Mouse (Mus musculus) CD4-positive, CD25-positive, alpha-beta regulatory T cell, adult 4 months (primary cell): ENCODE data around the gene Sppl3. TPM values are rescaled to one million over a fixed set of nuclear protein-coding genes. Genes with fewer than 3 reads are reported as not detected.

Source experiments
- ATAC-seq: one replicate; pipeline ENCODE4 v1.8.0; 2017
- polyA plus RNA-seq, 2 experiments: library from polyadenylated mRNA; unstranded; fragments of 100-300 nt; shearing (Covaris generic); gene quantifications; one replicate each; pipeline ENCODE4 v1.2.1; 2017

The Sppl3 gene
- polyA plus RNA-seq = 10 to 100 TPM; 10.2 to 14.2 TPM

DNA sequence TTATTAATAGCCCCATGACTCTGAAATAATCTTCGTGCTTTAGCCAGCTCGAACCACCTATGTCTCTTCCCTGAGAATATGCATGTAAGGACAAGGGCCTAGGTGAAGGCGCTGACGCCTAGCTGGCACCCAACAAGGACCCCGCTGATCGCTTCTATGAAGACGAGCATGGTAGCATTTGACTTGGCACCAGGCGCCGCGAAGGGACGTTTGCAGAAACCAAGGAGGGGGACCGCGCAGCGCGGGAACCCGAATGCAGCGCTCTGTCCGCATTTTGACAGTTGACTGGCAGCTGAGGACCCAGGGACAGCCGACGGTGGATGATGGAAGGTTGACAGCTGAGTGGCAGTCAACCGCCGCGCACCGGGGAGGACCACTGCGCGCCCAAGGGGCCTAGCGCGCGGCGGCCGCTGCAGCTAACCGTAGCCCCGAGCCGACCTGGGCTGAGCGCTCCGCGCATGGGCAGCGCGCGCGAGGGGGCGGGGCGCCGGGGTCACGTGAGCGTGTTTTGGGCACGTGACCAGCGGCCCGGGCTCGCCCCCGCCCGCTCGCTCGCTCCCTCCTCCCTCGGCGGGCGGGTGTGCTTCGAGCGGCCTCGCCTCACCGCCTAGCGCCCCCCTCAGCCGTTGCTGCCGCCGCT, at the start of gene Sppl3:
Sppl3 (plus strand) TSS at position 561 of the 640 bp plus-strand sequence.
- ATAC-seq = peak; percentile 81

DNA sequence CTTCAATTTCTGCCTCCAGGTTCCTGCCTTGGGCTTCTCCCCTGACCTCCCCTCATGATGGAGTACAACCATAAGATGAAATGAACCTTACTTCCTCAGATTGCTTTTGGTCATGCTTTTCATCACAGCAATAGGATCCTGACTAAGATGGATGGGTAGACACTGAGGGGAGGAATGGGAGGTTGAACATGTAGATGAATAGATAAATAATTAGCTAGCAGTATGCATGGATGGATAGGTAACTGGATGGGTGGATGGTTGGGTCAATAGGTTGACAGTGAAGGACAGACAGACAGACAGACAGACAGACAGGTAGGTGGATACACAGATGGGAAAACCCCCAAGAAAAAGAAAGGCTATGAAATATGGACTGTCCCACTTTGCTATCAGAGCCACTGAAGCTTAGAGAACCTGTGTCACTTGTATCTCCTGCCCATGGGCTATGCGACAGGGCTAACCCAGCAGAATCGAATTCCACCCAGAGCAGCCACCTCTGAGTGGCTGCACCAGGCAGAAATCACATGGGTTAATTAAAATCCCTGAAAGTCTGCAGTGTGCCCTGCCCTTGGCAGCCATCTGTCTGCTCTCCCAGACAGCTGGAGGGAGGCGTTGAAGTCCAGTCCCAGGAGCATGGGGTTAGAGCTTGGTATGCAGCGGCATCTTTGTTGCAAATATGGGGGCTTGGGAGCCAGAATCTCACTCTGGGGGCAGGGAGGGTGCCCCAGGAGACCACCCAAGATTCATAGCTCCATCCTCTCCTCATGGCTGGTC, 49.2 kb upstream of the Sppl3 start:
- no peak for ATAC-seq

DNA sequence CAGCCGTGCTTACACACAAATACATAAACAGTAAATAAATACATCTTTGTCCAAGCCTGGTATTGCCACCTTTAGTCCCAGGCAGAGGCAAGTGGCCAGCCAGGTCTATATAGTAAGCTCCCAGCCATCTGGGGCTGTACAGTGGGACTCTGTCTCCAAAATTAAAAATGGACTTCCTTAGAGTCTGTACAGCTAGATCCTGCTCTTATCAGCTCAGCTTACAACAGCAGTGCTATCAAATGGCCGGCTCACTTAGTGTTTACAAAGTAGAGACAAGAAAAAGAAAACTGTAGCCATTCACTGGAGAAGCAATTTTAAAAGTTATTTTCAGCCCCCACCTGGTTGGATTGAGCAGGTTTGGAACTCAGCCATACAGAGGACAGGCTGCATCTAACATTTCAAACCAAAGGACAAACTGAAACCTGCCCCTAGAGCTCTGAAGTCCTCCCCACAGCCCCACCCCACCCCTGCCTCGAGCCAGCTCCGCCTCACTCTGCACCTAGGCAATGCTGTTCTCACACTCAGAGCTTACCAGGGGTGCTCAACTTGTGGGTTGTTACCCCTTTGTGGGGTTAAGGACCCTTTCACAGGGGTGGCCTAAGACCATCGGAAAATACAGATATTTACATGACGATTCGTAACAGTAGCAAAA, 46.5 kb upstream of the Sppl3 start:
- ATAC-seq = no peak

DNA sequence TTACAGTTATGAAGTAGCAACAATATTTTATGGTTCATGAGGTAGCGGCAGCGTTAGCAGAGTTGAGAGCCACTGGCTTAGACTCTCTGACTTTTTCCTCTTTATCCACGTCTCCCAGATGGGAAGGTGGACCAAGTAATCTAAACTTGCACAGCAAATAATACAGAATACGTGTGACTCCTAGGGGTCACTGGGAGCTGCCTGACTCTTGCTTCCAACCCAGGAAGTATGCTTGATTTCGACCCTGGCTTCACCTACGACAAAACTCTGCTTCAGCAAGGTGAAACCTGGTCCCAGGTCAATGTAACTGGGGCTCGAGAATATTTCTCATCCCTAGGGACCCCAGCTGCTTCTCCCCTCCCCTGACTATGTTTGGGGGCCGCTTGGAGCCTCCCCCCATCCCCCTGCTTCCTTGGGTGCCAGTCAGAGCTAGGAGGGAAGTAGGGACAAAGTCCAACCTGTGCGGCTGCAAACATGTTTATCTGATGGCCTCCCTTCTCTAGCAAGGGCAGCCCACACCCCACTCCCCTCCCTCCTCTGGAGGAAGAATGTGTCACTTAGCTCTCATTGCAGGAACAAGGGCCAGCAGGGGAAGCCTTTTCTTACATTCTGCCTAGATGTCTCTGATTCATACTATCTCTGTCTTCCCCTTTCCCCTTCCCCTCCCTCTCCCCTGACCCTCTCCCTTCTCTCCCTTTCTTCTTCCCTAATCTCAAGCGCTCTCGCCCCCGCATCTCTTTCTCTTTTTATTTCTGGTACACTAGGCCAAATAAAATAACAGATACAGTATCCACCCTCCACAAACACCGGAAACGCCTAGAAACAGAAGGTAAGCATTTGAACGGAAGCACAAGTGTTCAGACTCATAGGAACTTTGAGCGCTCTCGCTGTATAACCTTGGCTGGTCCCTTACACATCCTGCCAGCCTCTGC, 45.7 kb upstream of the Sppl3 start:
- no peak for ATAC-seq

DNA sequence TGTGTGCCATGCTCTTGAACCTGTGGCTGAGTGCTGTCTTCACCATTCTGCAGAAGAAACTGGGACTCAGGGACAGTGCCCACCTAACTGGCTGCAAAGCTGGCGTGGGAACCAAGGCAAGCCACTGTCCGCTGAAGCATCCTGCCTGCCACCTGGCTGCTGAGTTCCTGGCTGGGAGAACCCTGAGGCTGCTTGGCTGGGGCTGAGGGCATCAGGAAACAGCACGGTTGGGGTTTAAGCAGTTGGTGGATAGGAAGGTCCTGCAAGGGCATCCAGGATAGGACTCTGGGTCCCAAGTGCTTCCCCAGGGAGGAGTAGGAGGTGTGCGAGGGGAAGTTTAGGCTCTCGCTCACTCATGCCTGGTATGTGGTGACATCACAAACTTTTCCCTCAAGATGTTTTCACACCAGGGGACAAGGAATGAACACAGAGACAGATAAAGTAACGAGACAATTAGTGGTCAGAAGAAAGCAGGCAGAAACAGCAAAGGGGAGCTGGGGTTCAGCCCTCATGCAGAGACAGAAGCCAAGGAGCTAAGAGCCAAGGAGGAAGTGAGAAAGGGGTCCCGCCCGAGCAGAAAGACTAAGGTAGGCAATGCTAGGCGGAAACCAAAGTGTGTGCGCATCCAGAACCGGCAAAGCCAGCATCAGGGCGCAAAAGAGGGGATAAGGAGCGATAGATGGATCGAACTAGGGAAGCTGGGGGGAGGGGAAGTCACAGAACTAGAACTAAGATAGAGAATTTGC, 43.2 kb upstream of the Sppl3 start:
- ATAC-seq = no peak

DNA sequence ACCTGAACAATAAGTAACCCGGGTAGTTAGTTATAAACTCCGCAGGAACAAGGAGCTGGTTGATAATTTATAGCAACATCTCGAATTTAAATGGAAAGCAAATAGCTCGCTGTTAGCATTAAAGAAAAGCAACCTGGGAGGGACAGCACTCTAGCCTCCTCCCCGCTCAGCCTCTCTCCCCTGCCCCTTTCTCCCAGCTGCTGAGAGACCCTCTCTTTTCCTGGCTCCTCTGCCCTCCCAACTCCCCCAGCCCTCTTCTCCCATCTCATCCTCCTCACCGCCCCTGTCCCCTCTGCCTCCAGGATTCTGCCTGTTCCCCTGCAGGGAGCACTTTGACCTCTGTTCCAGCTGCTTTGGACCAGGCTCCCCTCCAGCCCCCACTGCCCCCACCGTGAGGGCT, 42.3 kb upstream of the Sppl3 start:
- no peak for ATAC-seq

DNA sequence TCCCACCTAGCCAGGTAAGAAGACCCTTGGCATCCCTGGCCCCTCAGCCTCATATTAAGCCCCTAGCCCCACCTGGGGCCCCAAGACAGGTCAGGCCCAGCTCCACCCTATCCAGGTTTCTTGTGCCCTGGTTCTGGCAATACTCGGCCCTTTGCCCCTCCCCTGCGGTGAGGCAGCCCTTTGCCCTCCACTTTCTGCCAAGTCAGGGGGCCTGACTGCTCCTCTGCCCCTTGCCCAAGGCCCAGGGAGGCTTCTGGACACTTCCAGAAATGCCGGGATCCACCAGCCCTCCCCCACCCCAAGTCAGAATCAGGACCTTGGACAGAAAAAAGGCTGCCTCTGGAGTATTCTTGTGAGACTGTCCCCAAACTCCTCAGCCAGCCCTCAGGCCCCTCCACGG, 41.9 kb upstream of the Sppl3 start:
- ATAC-seq = no peak

DNA sequence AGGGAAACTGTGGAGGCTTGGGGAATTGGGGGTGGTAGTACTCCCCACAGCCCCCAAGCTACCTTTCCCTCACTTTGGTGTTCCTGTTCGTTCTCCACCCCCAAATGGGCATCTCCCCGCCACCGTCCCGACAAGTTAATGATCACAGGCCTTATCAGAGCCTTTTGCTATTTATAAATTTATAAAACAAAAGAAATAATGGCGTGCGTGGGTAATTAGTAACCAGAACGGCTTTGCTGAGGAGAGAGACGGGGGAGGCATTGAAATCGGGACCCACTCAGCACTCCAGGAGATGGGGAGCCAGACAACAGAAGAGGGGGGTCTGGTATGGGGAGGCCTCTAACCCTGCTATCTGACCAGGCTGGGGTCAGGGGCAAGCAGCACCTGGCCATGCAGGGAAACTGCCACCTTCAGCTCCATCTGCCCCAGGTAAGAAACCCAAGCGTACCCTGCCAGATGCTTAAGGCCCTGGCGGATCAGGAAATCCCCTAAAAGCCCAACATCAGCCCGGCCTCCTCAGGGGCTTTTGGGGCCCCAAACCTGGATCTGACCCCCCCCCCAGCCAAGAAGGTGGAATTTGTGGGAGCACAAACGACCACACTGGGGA, 41.2 kb upstream of the Sppl3 start:
- no peak for ATAC-seq

DNA sequence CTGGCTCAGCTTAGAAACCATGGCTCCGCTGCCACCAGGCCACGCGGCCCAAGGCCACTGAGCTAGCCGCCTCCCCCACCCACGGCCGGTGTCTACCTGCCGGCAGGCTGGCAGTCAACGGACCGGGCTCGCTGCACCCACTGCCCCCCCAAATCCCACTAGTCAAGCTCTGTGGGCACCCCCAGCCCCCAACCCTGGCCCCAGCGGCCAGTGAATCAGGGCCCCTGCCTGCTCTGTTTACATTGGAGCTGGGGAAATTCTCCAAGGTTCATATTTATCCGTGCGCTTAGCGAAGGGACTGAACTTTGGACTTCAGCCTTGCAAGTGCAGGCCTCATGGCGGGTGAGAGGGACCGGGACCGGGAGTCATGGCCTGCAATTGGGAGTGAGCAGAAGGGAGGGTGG, 40.1 kb upstream of the Sppl3 start, which contains the start of gene Hnf1a:
Hnf1a (minus strand) TSS at position 271 of the 404 bp plus-strand sequence.
- ATAC-seq = no peak

DNA sequence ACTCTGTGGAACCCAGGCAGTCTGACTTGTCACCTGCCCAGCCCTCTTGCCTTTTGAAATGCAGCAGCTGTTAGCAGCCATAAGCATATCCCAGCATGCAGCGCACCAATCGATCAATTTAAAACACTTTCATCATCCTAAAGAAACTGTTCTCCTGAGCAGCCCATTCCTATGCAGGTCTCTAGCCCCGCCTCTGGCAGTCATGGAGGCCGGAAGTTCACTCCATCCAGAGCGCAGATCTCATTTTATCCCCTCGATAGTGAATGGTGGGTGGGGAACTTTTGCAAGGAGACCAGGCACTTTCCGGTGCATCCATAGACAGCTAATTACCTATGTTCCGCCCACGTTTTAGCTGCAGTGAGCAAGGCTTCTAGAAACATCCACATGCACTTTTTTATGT, 38.7 kb upstream of the Sppl3 start:
- no peak for ATAC-seq

DNA sequence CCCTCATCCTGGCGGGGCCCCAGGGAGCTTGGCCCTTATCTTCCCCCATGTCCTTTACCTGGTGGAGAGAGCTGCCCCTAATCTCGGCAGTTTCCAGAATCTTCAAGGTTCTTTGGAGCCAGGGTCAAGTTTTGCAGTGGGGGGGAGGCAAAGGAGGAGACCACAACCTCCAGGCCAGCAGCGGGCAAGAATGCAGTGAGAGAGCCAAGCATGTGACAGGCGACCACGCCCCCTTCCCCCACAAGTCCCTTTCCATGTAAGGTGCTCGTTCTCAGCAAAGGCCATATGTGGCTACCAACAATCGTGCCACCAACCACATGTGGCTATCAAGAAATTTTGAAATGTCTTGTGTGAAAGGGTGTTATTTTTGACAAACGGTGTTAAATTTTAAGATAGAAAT, 37.8 kb upstream of the Sppl3 start:
- ATAC-seq = no peak

DNA sequence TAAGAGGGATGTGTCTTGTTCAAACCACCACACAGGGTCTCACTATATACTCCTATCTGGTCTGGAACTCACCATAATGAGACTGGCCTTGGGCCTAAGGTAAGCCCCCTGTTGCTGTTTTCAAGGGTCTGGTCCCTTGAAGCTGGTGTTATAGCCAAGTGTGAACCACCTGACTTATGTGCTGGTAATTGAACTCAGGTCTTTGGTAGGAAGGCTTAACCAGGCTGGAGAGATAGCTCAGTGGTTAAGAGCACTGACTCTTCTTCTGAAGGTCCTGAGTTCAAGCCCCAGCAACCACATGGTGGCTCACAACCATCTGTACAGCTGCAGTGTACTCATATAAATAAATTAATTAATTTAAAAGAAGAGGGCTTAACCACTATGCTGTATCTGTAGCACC, 34.0 kb upstream of the Sppl3 start:
- no peak for ATAC-seq

DNA sequence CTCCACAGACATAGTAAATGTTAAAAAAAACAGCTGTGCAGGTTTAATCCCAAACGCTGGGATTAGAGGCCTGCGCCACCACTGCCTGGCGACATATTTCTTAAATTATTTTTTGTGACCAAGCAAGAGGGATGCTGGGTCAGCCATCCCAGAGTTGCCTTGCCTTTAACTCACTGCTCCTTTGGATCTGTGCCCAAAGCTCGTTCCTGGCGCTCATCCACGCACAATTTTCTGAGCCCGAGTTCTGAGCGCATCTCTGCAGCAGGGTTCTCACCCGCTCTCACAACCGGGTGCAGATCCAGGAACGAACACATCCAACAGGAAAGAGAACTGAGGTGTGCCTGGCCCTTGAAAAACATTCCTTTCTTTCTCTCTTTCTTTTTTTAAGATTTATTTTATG, 32.5 kb upstream of the Sppl3 start:
- no peak for ATAC-seq

DNA sequence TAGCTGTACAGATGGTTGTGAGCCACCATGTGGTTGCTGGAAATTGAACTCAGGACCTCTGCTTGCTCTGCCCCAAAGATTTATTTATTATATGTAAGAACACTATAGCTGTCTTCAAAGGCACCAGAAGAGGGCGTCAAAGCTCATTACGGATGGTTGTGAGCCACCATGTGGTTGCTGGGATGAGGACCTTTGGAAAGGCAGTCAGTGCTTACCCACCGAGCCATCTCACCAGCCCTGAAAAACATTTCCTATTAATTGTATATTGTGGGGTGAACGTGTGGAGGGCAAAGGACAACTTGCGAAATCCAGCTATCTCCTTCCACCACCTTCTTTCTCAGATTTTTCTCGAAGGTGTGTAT, 32.1 kb upstream of the Sppl3 start:
- peak; percentile 45 for ATAC-seq

DNA sequence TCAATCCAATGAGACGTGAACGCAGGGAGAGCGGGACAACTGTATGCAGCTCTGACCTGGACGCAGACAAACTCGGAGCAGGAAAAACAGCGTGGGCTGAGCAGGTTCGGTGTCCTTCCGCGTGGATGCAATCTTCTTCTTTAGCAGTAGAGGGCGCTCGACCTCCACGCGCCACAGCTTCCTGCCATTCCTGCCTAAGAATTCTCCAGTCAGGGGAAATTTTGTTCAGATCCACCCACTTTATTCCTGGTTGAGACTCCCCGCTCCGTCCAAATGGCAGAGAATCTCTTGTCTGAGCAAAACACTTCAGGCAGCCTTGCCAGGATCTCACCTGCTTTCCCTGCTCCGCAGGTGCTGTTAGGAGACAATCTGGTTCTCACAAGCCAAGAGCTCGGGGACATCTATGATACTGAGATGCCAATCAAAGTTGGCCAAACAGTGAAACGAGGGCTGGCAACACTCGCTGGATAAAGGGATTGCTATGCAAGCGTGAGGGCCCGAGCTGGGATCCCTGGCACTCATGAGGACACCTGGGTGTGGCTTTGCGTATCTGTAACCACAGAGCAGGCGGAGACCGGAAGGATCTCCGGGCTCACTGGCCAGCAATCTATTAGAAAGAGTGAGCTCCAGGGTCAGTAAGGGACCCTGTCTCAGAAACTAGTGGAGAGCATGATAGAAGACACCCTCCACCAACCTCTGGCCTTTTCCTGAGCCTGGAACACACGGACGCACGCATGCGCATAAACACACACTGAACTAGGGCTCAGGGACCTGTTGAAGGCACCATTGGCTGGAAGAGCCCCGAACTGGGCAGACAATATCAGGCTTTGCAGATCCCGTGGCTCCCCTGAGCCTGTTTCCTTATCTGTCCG, 31.5 kb upstream of the Sppl3 start:
- ATAC-seq = peak; percentile 64

DNA sequence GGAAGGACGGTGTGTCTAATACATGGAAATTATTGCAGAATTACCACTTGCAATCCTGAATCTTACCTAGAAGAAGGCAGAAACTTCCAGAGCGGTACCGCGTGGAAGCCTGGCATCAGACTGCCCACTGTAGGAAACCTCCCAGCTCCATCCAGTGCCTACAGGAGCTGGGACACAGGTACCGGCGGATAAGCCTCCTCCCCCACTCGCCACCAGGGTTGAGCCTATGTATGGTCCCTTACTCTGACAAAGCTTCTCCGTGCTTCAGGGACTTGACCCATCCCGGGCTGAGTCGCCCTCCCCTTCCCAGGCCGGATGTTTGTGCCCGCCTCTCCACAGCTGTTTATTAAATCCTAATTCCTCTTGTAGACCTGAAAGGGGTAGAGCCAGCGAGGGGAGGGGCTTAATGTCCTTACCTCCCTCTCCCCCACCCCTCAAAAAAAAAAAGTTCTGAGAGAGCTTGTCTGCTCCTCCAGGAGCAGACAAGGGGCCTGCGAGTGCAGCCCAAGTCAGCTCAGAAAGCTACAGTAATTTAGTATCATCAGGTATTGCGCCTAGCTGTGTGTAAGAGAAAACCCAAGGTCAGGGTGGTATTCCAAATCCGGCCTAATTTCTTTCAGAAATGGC, 30.7 kb upstream of the Sppl3 start:
- ATAC-seq = no peak

DNA sequence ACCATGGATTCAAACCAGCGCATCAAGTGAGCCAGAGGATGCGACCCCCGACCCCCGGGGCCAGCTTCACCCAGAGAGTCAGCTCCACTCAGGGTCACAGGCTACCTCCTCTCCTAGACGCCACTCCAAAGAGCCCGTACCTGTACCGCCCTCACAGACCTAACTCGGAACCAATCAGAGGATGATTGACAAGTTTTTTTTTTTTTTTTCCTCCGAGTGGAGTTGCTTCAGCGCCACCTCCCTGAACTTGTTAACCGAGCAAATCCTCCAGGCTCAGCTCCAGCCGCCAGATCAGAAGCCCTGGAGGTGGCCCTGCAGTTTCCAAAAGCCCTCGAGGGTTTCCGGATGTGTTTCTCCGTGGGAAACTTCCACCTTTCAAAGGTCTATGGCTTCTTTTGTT, 28.9 kb upstream of the Sppl3 start:
- ATAC-seq = no peak

DNA sequence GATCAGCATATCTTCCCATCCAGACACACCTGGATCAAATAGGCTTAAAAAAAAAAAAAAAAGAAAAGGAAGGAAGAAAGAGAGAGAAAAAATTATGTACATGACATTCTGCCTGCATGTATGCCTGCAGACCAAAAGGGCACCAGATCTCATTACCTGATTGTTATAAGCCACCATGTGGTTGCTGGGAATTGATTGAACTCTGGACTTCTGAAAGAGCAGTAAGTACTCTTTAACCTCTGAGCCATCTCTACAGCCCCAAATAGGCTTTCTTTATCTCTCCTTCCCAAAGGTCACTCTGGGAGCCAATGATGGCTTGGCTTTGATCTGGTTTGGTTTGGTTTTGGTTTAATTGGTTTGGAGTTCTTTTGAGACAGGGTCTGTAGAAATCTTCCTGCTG, 25.9 kb upstream of the Sppl3 start:
- ATAC-seq = no peak

DNA sequence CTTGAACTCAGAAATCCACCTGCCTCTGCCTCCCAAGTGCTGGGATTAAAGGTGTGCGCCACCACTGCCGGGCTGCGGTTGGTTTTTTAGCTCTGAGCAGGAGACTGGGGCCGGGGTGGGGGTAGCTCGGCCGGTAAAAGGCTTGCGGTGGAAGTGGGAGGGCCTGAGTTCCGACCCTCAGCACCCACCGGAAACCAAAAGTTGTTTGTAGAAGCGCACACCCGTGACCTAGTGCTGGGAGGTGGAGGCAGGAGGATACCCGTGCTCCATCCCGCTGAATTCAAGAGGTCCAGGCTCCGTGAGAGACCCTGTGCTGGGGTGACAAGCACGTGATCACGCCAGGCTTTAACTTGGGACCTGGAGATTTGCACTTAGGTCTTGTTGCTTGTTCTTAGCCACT, 14.5 kb upstream of the Sppl3 start:
- no peak for ATAC-seq

DNA sequence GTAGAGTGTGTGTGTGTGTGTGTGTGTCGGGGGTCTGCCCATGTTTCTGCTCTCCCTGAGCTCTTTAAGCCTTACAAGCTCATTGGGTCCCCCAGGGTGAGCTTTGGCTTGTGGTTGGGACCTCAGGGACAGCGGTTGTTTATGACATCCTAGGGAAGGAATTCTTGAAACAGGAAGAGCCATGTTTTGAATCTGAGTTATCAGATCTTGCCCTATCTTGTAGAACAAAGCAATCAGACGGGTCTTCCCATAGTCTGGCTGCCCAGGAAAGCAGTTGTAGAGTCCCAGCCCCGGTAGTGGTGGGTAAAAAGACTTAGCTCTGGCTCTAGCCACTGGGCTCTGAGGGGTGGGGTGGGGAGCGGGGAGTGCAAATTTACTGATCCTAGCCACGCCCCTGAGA, 13.6 kb upstream of the Sppl3 start:
- no peak for ATAC-seq
